Mouse (Mus musculus) stomach, embryonic 15.5 days (tissue): Measurements from ENCODE around the gene Gpr84. TPM values are rescaled to one million over a fixed set of nuclear protein-coding genes. Genes with fewer than 3 reads are reported as not detected.

Experiments
- ATAC-seq: fragments of 200-750 bp; cut with Nextera tagmentation; 2 replicates; pipeline ENCODE4 v1.8.0; 2017; ENCODE audit warnings: low read depth, moderate number of reproducible peaks, moderate TSS enrichment; ENCODE audit not compliant: insufficient read depth, low FRiP score
- H3K27ac ChIP-seq: fragments of 300-500 bp; sonication (generic); 2 replicates; pipeline ENCODE4 v1.5.1; 2015; ENCODE audit warnings: mild to moderate bottlenecking, inconsistent platforms
- H3K27me3 ChIP-seq: fragments of 300-500 bp; sonication (generic); replicated peaks from 2 replicates; pipeline ENCODE4 v1.6.1; 2015; ENCODE audit warnings: inconsistent platforms
- H3K36me3 ChIP-seq: fragments of 300-500 bp; sonication (generic); 2 replicates; pipeline ENCODE4 v1.6.1; 2015; ENCODE audit warnings: inconsistent platforms
- H3K4me1 ChIP-seq: fragments of 300-500 bp; sonication (generic); 2 replicates; pipeline ENCODE4 v1.6.1; 2015; ENCODE audit warnings: inconsistent platforms
- H3K4me2 ChIP-seq: fragments of 300-500 bp; sonication (generic); 2 replicates; pipeline ENCODE4 v1.6.1; 2015; ENCODE audit warnings: mild to moderate bottlenecking, inconsistent platforms
- H3K4me3 ChIP-seq: fragments of 300-500 bp; sonication (generic); replicated peaks from 2 replicates; pipeline ENCODE4 v1.5.1; 2015; ENCODE audit warnings: inconsistent platforms
- H3K9ac ChIP-seq: fragments of 300-500 bp; sonication (generic); 2 replicates; pipeline ENCODE4 v1.6.1; 2015; ENCODE audit warnings: inconsistent platforms
- H3K9me3 ChIP-seq: fragments of 300-500 bp; sonication (generic); 2 replicates; pipeline ENCODE4 v1.6.1; 2016; ENCODE audit warnings: inconsistent platforms
- WGBS: fragments of 180-500 bp; shearing (Covaris S2); methylation state at CpG from one replicate; pipeline ENCODE4 v1.1.7; 2015; 5-methylcytosine and 5-hydroxymethylcytosine counted together
- polyA plus RNA-seq: library from polyadenylated mRNA; unstranded; fragments of >200 nt; fragmentation: Nextera tagmentation; extraction: Ambion mirVana; gene quantifications from 2 replicates; pipeline ENCODE4 v1.2.1, GENCODE M21; 2015

Gpr84 gene
- polyA plus RNA-seq, 1 experiment from 2014 or later: 0.46 TPM

GRCm38 (mm10) chr15:103345789-103346188 is 35.4 kb upstream of the Gpr84 start:
- no peak overlapping the region for H3K4me2 ChIP-seq
- H3K9me3 ChIP-seq: no peaks in the 10 kb centered on the region
- no peak for ATAC-seq
- WGBS: 86% methylated on average over 6 of the region's 6 CpGs
- H3K4me3 ChIP-seq: no peak overlapping the region
- H3K9ac ChIP-seq: no peak overlapping the region
- peaks cover 6% of the 10 kb centered on the region; the same call in 1 of the 2 replicates for H3K4me1 ChIP-seq
- H3K27ac ChIP-seq: no peak overlapping the region
- H3K27me3 ChIP-seq: peaks cover 6% of the 10 kb centered on the region; the same call in 1 of the 2 replicates
- peaks cover 38% of the 10 kb centered on the region for H3K36me3 ChIP-seq

- peaks cover 24% of the 10 kb centered on the region for H3K36me3 ChIP-seq
- no peak overlapping the region for H3K4me2 ChIP-seq
- no peaks in the 10 kb centered on the region for H3K9me3 ChIP-seq
- no peak overlapping the region for H3K27ac ChIP-seq
- ATAC-seq: no peak
- H3K27me3 ChIP-seq: peaks cover 18% of the 10 kb centered on the region; the same call in 1 of the 2 replicates
- H3K9ac ChIP-seq: no peak overlapping the region
- no peak overlapping the region for H3K4me3 ChIP-seq
- H3K4me1 ChIP-seq: peaks cover 13% of the 10 kb centered on the region
Observed at GRCm38 (mm10) chr15:103343556-103343955, 33.1 kb upstream of the Gpr84 start.

GRCm38 (mm10) chr15:103343008-103343407 is 32.6 kb upstream of the Gpr84 start:
- peaks cover 18% of the 10 kb centered on the region; the same call in 1 of the 2 replicates for H3K27me3 ChIP-seq
- H3K9me3 ChIP-seq: no peaks in the 10 kb centered on the region
- H3K4me2 ChIP-seq: no peak overlapping the region
- peaks cover 16% of the 10 kb centered on the region for H3K4me1 ChIP-seq
- no peak overlapping the region for H3K9ac ChIP-seq
- ATAC-seq: no peak
- peaks cover 24% of the 10 kb centered on the region for H3K36me3 ChIP-seq
- no peak overlapping the region for H3K27ac ChIP-seq
- H3K4me3 ChIP-seq: no peak overlapping the region
- WGBS: 78% methylated on average over 3 of the region's 3 CpGs

- Histone ChIP-seq H3K9ac (no peak overlapping the region), H3K27me3 (peaks cover 18% of the 10 kb centered on the region; the same call in 1 of the 2 replicates), H3K4me3 (no peak overlapping the region), H3K4me1 (peaks cover 16% of the 10 kb centered on the region), H3K9me3 (no peaks in the 10 kb centered on the region), H3K27ac (no peak overlapping the region), H3K36me3 (peaks cover 24% of the 10 kb centered on the region), H3K4me2 (no peak overlapping the region)
- no peak for ATAC-seq
- WGBS: 21% methylated on average over 4 of the region's 4 CpGs
Observed at GRCm38 (mm10) chr15:103342415-103342814, 32.0 kb upstream of the Gpr84 start.

GRCm38 (mm10) chr15:103341547-103341946 is 31.1 kb upstream of the Gpr84 start:
- no peak for ATAC-seq
- no peak overlapping the region for H3K27ac ChIP-seq
- H3K9ac ChIP-seq: no peak overlapping the region
- H3K4me2 ChIP-seq: no peak overlapping the region
- peaks cover 20% of the 10 kb centered on the region for H3K4me1 ChIP-seq
- H3K9me3 ChIP-seq: no peaks in the 10 kb centered on the region
- H3K36me3 ChIP-seq: peaks cover 23% of the 10 kb centered on the region
- 44% methylated on average over 8 of the region's 8 CpGs for WGBS
- peaks cover 21% of the 10 kb centered on the region; the same call in 1 of the 2 replicates for H3K27me3 ChIP-seq
- H3K4me3 ChIP-seq: no peak overlapping the region

GRCm38 (mm10) chr15:103340786-103341185 is 30.4 kb upstream of the Gpr84 start:
- Histone ChIP-seq H3K4me2 (peak overlapping the region; percentile 92), H3K9ac (no peak overlapping the region), H3K27me3 (peaks cover 21% of the 10 kb centered on the region; the same call in 1 of the 2 replicates), H3K9me3 (no peaks in the 10 kb centered on the region), H3K27ac (no peak overlapping the region), H3K36me3 (peaks cover 15% of the 10 kb centered on the region), H3K4me3 (0 out of 2 replicates have a peak overlapping the region, but pooled peaks have one; percentile 60), H3K4me1 (peaks cover 20% of the 10 kb centered on the region)
- no peak for ATAC-seq
- 23% methylated on average over 4 of the region's 4 CpGs for WGBS

- peaks cover 21% of the 10 kb centered on the region; the same call in 1 of the 2 replicates for H3K27me3 ChIP-seq
- no peaks in the 10 kb centered on the region for H3K9me3 ChIP-seq
- peak within 1 kb of the TSS; percentile 60 for H3K4me3 ChIP-seq
- no peak within 1 kb of the TSS for H3K27ac ChIP-seq
- whole genome bisulfite sequencing: under 1% methylated on average over 25 of the region's 26 CpGs
- peak within 1 kb of the TSS; percentile 48 for H3K9ac ChIP-seq
- ATAC-seq: no peak; the same call in 1 of the 2 replicates
- H3K36me3 ChIP-seq: peaks cover 7% of the 10 kb centered on the region; the same call in 1 of the 2 replicates
- peaks cover 20% of the 10 kb centered on the region for H3K4me1 ChIP-seq
- H3K4me2 ChIP-seq: peak within 1 kb of the TSS; percentile 92
Observed at GRCm38 (mm10) chr15:103339961-103340337, 29.5 kb upstream of the Gpr84 start, which contains the start of gene Zfp385a. Zfp385a (minus strand) TSS chr15:103340093.

- 11% methylated on average over 26 of the region's 31 CpGs for WGBS
- Histone ChIP-seq H3K27ac (no peak overlapping the region), H3K4me2 (peak overlapping the region; percentile 92), H3K36me3 (peaks cover 1% of the 10 kb centered on the region; the same call in 1 of the 2 replicates), H3K9me3 (no peaks in the 10 kb centered on the region), H3K4me1 (peaks cover 20% of the 10 kb centered on the region), H3K9ac (peak overlapping the region; percentile 48), H3K27me3 (peaks cover 21% of the 10 kb centered on the region; the same call in 1 of the 2 replicates), H3K4me3 (peak overlapping the region; percentile 60)
- ATAC-seq: 0 out of 2 replicates have a peak, but pooled peaks have one; percentile 7
Observed at GRCm38 (mm10) chr15:103339166-103339960, 29.0 kb upstream of the Gpr84 start.

GRCm38 (mm10) chr15:103338829-103339165 is 28.4 kb upstream of the Gpr84 start:
- Histone ChIP-seq H3K4me2 (peak overlapping the region; percentile 92), H3K4me3 (peak overlapping the region; percentile 60), H3K9ac (no peak overlapping the region), H3K36me3 (no peaks in the 10 kb centered on the region), H3K9me3 (no peaks in the 10 kb centered on the region), H3K27me3 (peaks cover 21% of the 10 kb centered on the region; the same call in 1 of the 2 replicates), H3K4me1 (peaks cover 20% of the 10 kb centered on the region), H3K27ac (no peak overlapping the region)
- no peak for ATAC-seq
- 47% methylated on average over 4 of the region's 4 CpGs for WGBS

- ATAC-seq: no peak
- H3K27ac ChIP-seq: peak overlapping the region; percentile 58
- no peak overlapping the region for H3K4me2 ChIP-seq
- H3K36me3 ChIP-seq: no peaks in the 10 kb centered on the region
- H3K9me3 ChIP-seq: no peaks in the 10 kb centered on the region
- H3K27me3 ChIP-seq: peaks cover 21% of the 10 kb centered on the region; the same call in 1 of the 2 replicates
- no peak overlapping the region for H3K9ac ChIP-seq
- no peak overlapping the region for H3K4me3 ChIP-seq
- 25% methylated on average over 11 of the region's 11 CpGs for WGBS
- H3K4me1 ChIP-seq: peaks cover 20% of the 10 kb centered on the region
Observed at GRCm38 (mm10) chr15:103336996-103337667, 26.7 kb upstream of the Gpr84 start.

GRCm38 (mm10) chr15:103335488-103336235 is 25.2 kb upstream of the Gpr84 start:
- no peak overlapping the region for H3K9ac ChIP-seq
- H3K36me3 ChIP-seq: no peaks in the 10 kb centered on the region
- no peaks in the 10 kb centered on the region for H3K9me3 ChIP-seq
- no peak overlapping the region for H3K27ac ChIP-seq
- whole genome bisulfite sequencing: 34% methylated on average over 7 of the region's 7 CpGs
- peaks cover 15% of the 10 kb centered on the region; the same call in 1 of the 2 replicates for H3K27me3 ChIP-seq
- H3K4me3 ChIP-seq: no peak overlapping the region
- ATAC-seq: no peak
- no peak overlapping the region for H3K4me2 ChIP-seq
- H3K4me1 ChIP-seq: peaks cover 14% of the 10 kb centered on the region; the same call in 1 of the 2 replicates
